Mouse (Mus musculus) inflammation-experienced regulatory T-cells (primary cell): ENCODE results near the gene Gm17542. TPM values are rescaled to one million over a fixed set of nuclear protein-coding genes. Genes with fewer than 3 reads are reported as not detected.

ENCODE experiments used
- polyA plus RNA-seq, 2 experiments: library from polyadenylated mRNA; unstranded; fragments of 100-300 nt; shearing (Covaris generic); gene quantifications; one replicate each; pipeline ENCODE4 v1.2.1; 2017

Gm17542 gene
- polyA plus RNA-seq = not detected

GRCm38 (mm10) chr10:58718110-58718509, at the start of gene Gm17542:
Gene Gm17542, minus strand, starts transcription at chr10:58718210.

GRCm38 (mm10) chr10:58675533-58675932, 42.5 kb downstream of the Gm17542 start, which contains the start of gene Edar:
Gene Edar, minus strand, starts transcription at chr10:58675654.

Other genes with a start within 250 kb of the Gm17542 start
- 1 to 10 TPM; 3.0 to 3.2 TPM for gene Ccdc138, start 220.3 kb downstream of the Gm17542 start, polyA plus RNA-seq
- under 1 TPM; 0.12 to 0.38 TPM for gene Edar, start 42.6 kb downstream of the Gm17542 start, polyA plus RNA-seq
- gene Sh3rf3, start 95.1 kb upstream of the Gm17542 start, polyA plus RNA-seq = under 1 TPM in 1 of 2 experiments, not detected in 1; 0.72 TPM